Mouse (Mus musculus): ENCODE measurements around the gene Slc25a18. TPM values are rescaled to one million over a fixed set of nuclear protein-coding genes. Genes with fewer than 3 reads are reported as not detected.

The Slc25a18 gene
- polyA plus RNA-seq, 1 experiment from 2014 or later, result not detected

- WGBS, result 92% methylated on average over 3 of the region's 3 CpGs
Observed at GRCm38 (mm10) chr6:120776286-120776685, 2.9 kb downstream of the Slc25a18 start.

GRCm38 (mm10) chr6:120777533-120777932, 4.2 kb downstream of the Slc25a18 start:
- Histone ChIP-seq H3K36me3 (no peaks in the 10 kb centered on the region), H3K4me3 (replicated peaks) (no peak overlapping the region), H3K27ac (no peak overlapping the region), H3K4me2 (no peak overlapping the region), H3K9me3 (no peaks in the 10 kb centered on the region), H3K9ac (replicated peaks) (no peak overlapping the region), H3K27me3 (no peaks in the 10 kb centered on the region), H3K4me1 (replicated peaks) (no peaks in the 10 kb centered on the region)
- no peak for ATAC-seq (ENCODE audit: insufficient number of reproducible peaks, insufficient read depth, low FRiP score, low TSS enrichment, low read depth)
- 82% methylated on average over 9 of the region's 9 CpGs for WGBS

More at GRCm38 (mm10) chr6:120776286-120776685, 2.9 kb downstream of the Slc25a18 start:
- Histone ChIP-seq H3K4me3 (replicated peaks) (no peak overlapping the region), H3K27ac (no peak overlapping the region), H3K4me1 (replicated peaks) (no peaks in the 10 kb centered on the region), H3K9me3 (no peaks in the 10 kb centered on the region), H3K36me3 (peaks cover 2% of the 10 kb centered on the region; the same call in 1 of the 2 replicates), H3K4me2 (no peak overlapping the region), H3K9ac (replicated peaks) (no peak overlapping the region), H3K27me3 (no peaks in the 10 kb centered on the region)
- no peak for ATAC-seq (ENCODE audit: insufficient number of reproducible peaks, insufficient read depth, low FRiP score, low TSS enrichment, low read depth)

- no peak overlapping the region for H3K4me3 ChIP-seq (replicated peaks)
- H3K9ac ChIP-seq (replicated peaks), result no peak overlapping the region
- WGBS, result 59% methylated on average over 3 of the region's 3 CpGs
- H3K27me3 ChIP-seq, result no peaks in the 10 kb centered on the region
- no peaks in the 10 kb centered on the region for H3K9me3 ChIP-seq
- no peak for ATAC-seq (ENCODE audit: insufficient number of reproducible peaks, insufficient read depth, low FRiP score, low TSS enrichment, low read depth)
- no peaks in the 10 kb centered on the region for H3K36me3 ChIP-seq
- no peaks in the 10 kb centered on the region for H3K4me1 ChIP-seq (replicated peaks)
- H3K27ac ChIP-seq, result no peak overlapping the region
- H3K4me2 ChIP-seq, result no peak overlapping the region
Observed at GRCm38 (mm10) chr6:120778226-120778625, 4.8 kb downstream of the Slc25a18 start.

GRCm38 (mm10) chr6:120782948-120783347, 9.6 kb downstream of the Slc25a18 start:
- no peaks in the 10 kb centered on the region for H3K36me3 ChIP-seq
- no peak overlapping the region for H3K9ac ChIP-seq (replicated peaks)
- 89% methylated on average over 2 of the region's 2 CpGs for WGBS
- no peaks in the 10 kb centered on the region for H3K9me3 ChIP-seq
- H3K4me3 ChIP-seq (replicated peaks), result no peak overlapping the region
- no peak overlapping the region for H3K27ac ChIP-seq
- no peak overlapping the region for H3K4me2 ChIP-seq
- no peaks in the 10 kb centered on the region for H3K4me1 ChIP-seq (replicated peaks)
- no peak for ATAC-seq (ENCODE audit: insufficient number of reproducible peaks, insufficient read depth, low FRiP score, low TSS enrichment, low read depth)
- H3K27me3 ChIP-seq, result no peaks in the 10 kb centered on the region

DNA sequence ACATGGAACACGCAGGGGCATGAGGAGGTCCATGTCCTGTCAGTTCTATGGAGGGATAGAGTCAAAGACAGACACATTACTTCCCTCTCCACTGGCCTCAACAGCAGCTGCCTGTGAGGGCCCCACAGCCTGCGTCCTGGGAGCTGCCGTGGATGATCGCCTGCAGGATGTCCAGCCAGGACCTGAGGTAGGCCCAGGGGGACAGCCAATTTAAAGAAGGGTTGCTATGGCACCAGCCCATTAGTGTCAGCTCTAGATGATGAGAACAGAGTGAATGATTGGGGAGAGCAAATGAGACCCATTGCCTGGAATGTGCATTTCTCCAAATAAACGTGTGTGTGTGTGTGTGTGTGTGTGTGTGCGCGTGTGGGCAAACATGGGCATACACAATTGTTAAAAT, 11.0 kb downstream of the Slc25a18 start:
- Histone ChIP-seq H3K36me3 (no peaks in the 10 kb centered on the region), H3K9me3 (no peaks in the 10 kb centered on the region), H3K9ac (replicated peaks) (no peak overlapping the region), H3K4me1 (replicated peaks) (no peaks in the 10 kb centered on the region), H3K4me3 (replicated peaks) (no peak overlapping the region), H3K27me3 (no peaks in the 10 kb centered on the region), H3K27ac (no peak overlapping the region), H3K4me2 (no peak overlapping the region)
- 57% methylated on average over 7 of the region's 7 CpGs for WGBS
- ATAC-seq (ENCODE audit: insufficient number of reproducible peaks, insufficient read depth, low FRiP score, low TSS enrichment, low read depth), result no peak

DNA sequence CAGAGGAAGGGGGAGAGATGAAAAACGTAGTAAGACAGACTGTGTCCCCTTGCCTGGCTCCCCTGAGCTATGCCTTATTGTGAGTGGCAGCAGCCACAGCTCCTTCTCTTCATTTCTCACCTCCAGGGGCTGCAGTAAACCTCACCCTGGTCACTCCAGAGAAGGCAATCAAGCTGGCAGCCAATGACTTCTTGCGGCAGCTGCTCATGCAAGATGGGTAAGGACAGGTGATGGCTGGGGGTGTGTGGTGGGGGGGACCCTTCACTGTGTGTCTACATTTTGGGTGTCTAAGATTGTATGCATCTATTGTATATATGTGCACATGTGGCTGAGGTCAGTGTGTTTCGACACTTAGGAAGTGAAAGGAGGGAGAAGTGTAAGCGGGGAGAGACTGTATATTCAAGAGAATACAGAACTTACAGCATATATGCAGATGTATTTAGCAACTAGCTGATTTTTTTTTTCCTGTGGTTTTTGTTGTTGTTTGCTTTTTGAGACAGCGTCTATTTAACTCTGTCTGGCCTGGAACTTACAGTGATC, 14.8 kb downstream of the Slc25a18 start:
- no peaks in the 10 kb centered on the region for H3K9me3 ChIP-seq
- no peaks in the 10 kb centered on the region for H3K27me3 ChIP-seq
- H3K36me3 ChIP-seq, result peaks cover 20% of the 10 kb centered on the region
- no peak overlapping the region for H3K4me3 ChIP-seq (replicated peaks)
- no peak for ATAC-seq (ENCODE audit: insufficient number of reproducible peaks, insufficient read depth, low FRiP score, low TSS enrichment, low read depth)
- no peak overlapping the region for H3K27ac ChIP-seq
- peaks cover 5% of the 10 kb centered on the region; the same call in 1 of the 2 replicates for H3K4me1 ChIP-seq (replicated peaks)
- no peak overlapping the region for H3K4me2 ChIP-seq
- H3K9ac ChIP-seq (replicated peaks), result no peak overlapping the region
- 77% methylated on average over 5 of the region's 5 CpGs for WGBS

DNA sequence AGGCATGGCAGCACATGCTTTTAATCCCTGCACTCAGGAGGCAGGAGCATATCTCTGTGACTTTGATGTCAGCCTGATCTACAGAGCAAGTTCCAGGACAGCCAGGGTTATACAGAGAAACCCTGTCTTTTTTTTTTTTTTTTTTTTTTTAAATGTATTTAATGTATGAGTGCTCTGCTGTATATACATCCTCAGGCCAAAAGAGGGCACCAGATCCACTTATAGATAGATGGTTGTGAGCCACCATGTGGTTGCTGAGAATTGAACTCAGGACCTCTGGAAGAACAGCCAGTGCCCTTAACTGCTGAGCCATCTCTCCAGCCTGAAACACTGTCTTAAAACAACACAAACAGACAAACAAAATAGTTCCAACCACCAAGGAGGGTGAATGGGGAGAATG, 15.5 kb downstream of the Slc25a18 start:
- H3K9ac ChIP-seq (replicated peaks), result no peak overlapping the region
- H3K27ac ChIP-seq, result no peak overlapping the region
- peaks cover 28% of the 10 kb centered on the region for H3K36me3 ChIP-seq
- H3K27me3 ChIP-seq, result no peaks in the 10 kb centered on the region
- H3K4me2 ChIP-seq, result no peak overlapping the region
- H3K4me3 ChIP-seq (replicated peaks), result no peak overlapping the region
- peaks cover 5% of the 10 kb centered on the region; the same call in 1 of the 2 replicates for H3K4me1 ChIP-seq (replicated peaks)
- no peak for ATAC-seq (ENCODE audit: insufficient number of reproducible peaks, insufficient read depth, low FRiP score, low TSS enrichment, low read depth)
- no peaks in the 10 kb centered on the region for H3K9me3 ChIP-seq

GRCm38 (mm10) chr6:120790153-120790552, 16.8 kb downstream of the Slc25a18 start:
- WGBS, result 94% methylated on average over 10 of the region's 11 CpGs
- Histone ChIP-seq H3K9ac (replicated peaks) (no peak overlapping the region), H3K27me3 (no peaks in the 10 kb centered on the region), H3K27ac (no peak overlapping the region), H3K4me3 (replicated peaks) (no peak overlapping the region), H3K4me1 (replicated peaks) (peaks cover 5% of the 10 kb centered on the region; the same call in 1 of the 2 replicates), H3K36me3 (peaks cover 40% of the 10 kb centered on the region), H3K9me3 (no peaks in the 10 kb centered on the region), H3K4me2 (no peak overlapping the region)
- no peak for ATAC-seq (ENCODE audit: insufficient number of reproducible peaks, insufficient read depth, low FRiP score, low TSS enrichment, low read depth)

DNA sequence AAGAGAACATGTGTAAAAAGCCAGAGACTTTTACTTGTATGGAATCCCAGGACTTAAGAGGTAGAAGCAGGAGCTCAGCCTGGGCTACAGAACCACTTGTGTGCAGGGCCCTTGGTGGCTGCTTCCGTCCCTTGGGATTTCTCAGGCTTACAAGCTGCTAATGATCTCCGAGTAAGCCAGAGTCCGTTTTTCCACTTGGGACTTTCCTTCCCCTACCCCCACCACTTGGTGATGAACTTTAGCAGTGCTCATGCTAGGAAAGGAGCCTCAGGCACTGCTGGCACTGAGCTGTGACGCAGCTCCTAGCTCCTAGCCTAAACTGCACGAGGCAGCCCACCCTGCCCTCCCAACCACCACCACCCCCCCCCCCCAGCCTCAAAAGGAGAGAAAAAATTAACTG, 17.3 kb downstream of the Slc25a18 start:
- ATAC-seq (ENCODE audit: insufficient number of reproducible peaks, insufficient read depth, low FRiP score, low TSS enrichment, low read depth), result no peak
- peaks cover 46% of the 10 kb centered on the region for H3K36me3 ChIP-seq
- WGBS, result 31% methylated on average over 5 of the region's 5 CpGs
- H3K9me3 ChIP-seq, result no peaks in the 10 kb centered on the region
- no peak overlapping the region for H3K4me2 ChIP-seq
- H3K27me3 ChIP-seq, result no peaks in the 10 kb centered on the region
- H3K4me3 ChIP-seq (replicated peaks), result no peak overlapping the region
- H3K4me1 ChIP-seq (replicated peaks), result peaks cover 5% of the 10 kb centered on the region; the same call in 1 of the 2 replicates
- no peak overlapping the region for H3K9ac ChIP-seq (replicated peaks)
- no peak overlapping the region for H3K27ac ChIP-seq

DNA sequence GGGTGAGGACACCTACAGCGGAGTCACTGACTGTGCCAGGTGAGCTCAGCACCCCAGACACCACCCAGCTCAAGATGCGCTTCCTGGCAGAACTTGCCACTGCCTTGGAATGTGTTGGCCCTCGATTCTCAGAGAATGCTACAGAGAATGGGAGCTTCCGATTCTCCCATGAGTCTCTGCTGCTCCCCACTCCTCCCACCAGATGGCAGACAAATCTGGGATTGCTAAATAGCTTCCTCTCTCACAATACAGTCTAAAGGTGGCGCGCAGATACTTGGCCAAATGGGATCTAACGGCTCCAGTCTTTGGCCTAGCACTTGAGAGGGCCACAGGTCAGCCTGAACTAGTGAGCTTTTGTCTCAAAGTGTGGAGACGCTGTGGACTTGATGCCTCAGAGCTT, 19.6 kb downstream of the Slc25a18 start:
- no peak overlapping the region for H3K9ac ChIP-seq (replicated peaks)
- H3K36me3 ChIP-seq, result peaks cover 68% of the 10 kb centered on the region
- no peaks in the 10 kb centered on the region for H3K9me3 ChIP-seq
- no peak overlapping the region for H3K4me2 ChIP-seq
- H3K27ac ChIP-seq, result no peak overlapping the region
- WGBS, result 89% methylated on average over 8 of the region's 8 CpGs
- peaks cover 5% of the 10 kb centered on the region; the same call in 1 of the 2 replicates for H3K4me1 ChIP-seq (replicated peaks)
- no peak overlapping the region for H3K4me3 ChIP-seq (replicated peaks)
- no peak for ATAC-seq (ENCODE audit: insufficient number of reproducible peaks, insufficient read depth, low FRiP score, low TSS enrichment, low read depth)
- H3K27me3 ChIP-seq, result no peaks in the 10 kb centered on the region

- H3K4me2 ChIP-seq, result no peak overlapping the region
- H3K27me3 ChIP-seq, result no peaks in the 10 kb centered on the region
- 77% methylated on average over 5 of the region's 5 CpGs for WGBS
- H3K36me3 ChIP-seq, result peaks cover 88% of the 10 kb centered on the region
- H3K9ac ChIP-seq (replicated peaks), result no peak overlapping the region
- H3K4me3 ChIP-seq (replicated peaks), result no peak overlapping the region
- H3K27ac ChIP-seq, result no peak overlapping the region
- H3K4me1 ChIP-seq (replicated peaks), result peaks cover 5% of the 10 kb centered on the region; the same call in 1 of the 2 replicates
- no peak for ATAC-seq (ENCODE audit: insufficient number of reproducible peaks, insufficient read depth, low FRiP score, low TSS enrichment, low read depth)
- no peaks in the 10 kb centered on the region for H3K9me3 ChIP-seq
Observed at GRCm38 (mm10) chr6:120795422-120796086, 22.2 kb downstream of the Slc25a18 start.

- Histone ChIP-seq H3K4me1 (replicated peaks) (0 out of 2 replicates have a peak, but pooled peaks cover under 1% of the 10 kb centered on the region), H3K36me3 (peaks cover 93% of the 10 kb centered on the region), H3K27me3 (no peaks in the 10 kb centered on the region), H3K9me3 (no peaks in the 10 kb centered on the region), H3K9ac (replicated peaks) (no peak overlapping the region), H3K27ac (no peak overlapping the region), H3K4me2 (no peak overlapping the region), H3K4me3 (replicated peaks) (no peak overlapping the region)
- ATAC-seq (ENCODE audit: insufficient number of reproducible peaks, insufficient read depth, low FRiP score, low TSS enrichment, low read depth), result no peak
- 80% methylated on average over 2 of the region's 2 CpGs for WGBS
Observed at GRCm38 (mm10) chr6:120796111-120796510, 22.7 kb downstream of the Slc25a18 start.

All from limb, embryonic 12.5 days (tissue).